12 mouse cellular contexts compared by ENCODE assay signal in genomic region chr6:57431196-57431595, GRCm38 (mm10). TPM values are rescaled to one million over a fixed set of nuclear protein-coding genes. Genes with fewer than 3 reads are reported as not detected.
DNase-seq lines count a peak whose midpoint lies in the region; ATAC-seq and TF ChIP-seq lines count a peak whose summit lies in the region.
"Had no signal": no experiment of that assay in that cellular context is flagged by ENCODE, and none has a peak within 500 bp of the region (broad histone marks: within the 10 kb centered on the region; RNA-seq: fewer than 3 reads in every experiment).

No protein-coding gene starts in this region.

- H3K36me3 ChIP-seq in lung, embryonic 14.5 days (ENCODE audit: insufficient read depth): no peaks in the 10 kb centered on the region

- TF ChIP-seq CTCF in lung, embryonic 14.5 days (IDR thresholded peaks at IDR 0.05; ENCODE audit: low read depth): peak; percentile 22; the same call in 1 of the 2 replicates

- H3K27me3 ChIP-seq in lung, embryonic 14.5 days (ENCODE audit: insufficient read depth, low read length): no peaks in the 10 kb centered on the region

- no peak overlapping the region for H3K4me2 ChIP-seq in lung, embryonic 14.5 days

- peak; percentile 9 to 31 for DNase-seq in heart, postnatal 10 days
- DNase-seq in heart, postnatal 36 days: no peak
- DNase-seq in lung, embryonic 14.5 days: peak; percentile 33
- no peak for DNase-seq in lung, postnatal 4 days
- peak; percentile 50 for DNase-seq in NIH3T3 (ENCODE audit: low read depth)
- peak; percentile 17 for DNase-seq in naive thymus-derived CD4-positive, alpha-beta T cell, adult 2 months (ENCODE audit: low read depth)
- DNase-seq: cerebellum, adult 9-11 months; layer of hippocampus, postnatal 36 days had no signal

- no peak overlapping the region for H3K9ac ChIP-seq in lung, embryonic 14.5 days

- no peak overlapping the region for H3K27ac ChIP-seq in lung, embryonic 14.5 days (ENCODE audit: low read depth)

- intact Hi-C loops in heart, postnatal 10 days (cut with DNase I): loop anchor here (1.0 to 5.0 kb wide), 2 partner anchors 139 to 431 kb away; no protein-coding TSS in a partner anchor
- intact Hi-C loops in heart, postnatal 36 days (cut with DNase I): loop anchor here (1.0 kb wide), 1 partner anchor 139 kb away; no protein-coding TSS in a partner anchor

- no peak for ATAC-seq in lung, embryonic 14.5 days (ENCODE audit: insufficient read depth)
- ATAC-seq in erythroblast, adult 5-6 weeks (replicated peaks; ENCODE audit: low FRiP score, poor library complexity, severe bottlenecking): no peak

- 67% methylated on average over 1 of the region's 1 CpGs for WGBS in lung, embryonic 14.5 days

- no peak overlapping the region for H3K4me3 ChIP-seq in lung, embryonic 14.5 days (ENCODE audit: low read depth, low read length)

- no peaks in the 10 kb centered on the region for H3K9me3 ChIP-seq in lung, embryonic 14.5 days (ENCODE audit: low read depth, low read length)

- H3K4me1 ChIP-seq in lung, embryonic 14.5 days (ENCODE audit: insufficient read depth): no peaks in the 10 kb centered on the region

RNA-seq across cellular contexts. Expression of gene Vmn1r20, which starts 2.5 kb away (rescaled TPM):
- total RNA-seq in heart, postnatal 10 days (2021): not detected
- total RNA-seq in heart, postnatal 36 days (2021): not detected
- not detected in 2 replicates for polyA plus RNA-seq in lung, embryonic 14.5 days (2014; fragmentation: Nextera tagmentation; extraction: Ambion mirVana)
- not detected in 2 replicates for total RNA-seq in erythroblast, adult 5-6 weeks (2015; ENCODE audit: low replicate concordance)
- 0.14 TPM in 1 of 2 replicates, not detected in the other for total RNA-seq in erythroblast, adult 5-6 weeks (2017; ENCODE audit: low replicate concordance)
- total RNA-seq: heart, postnatal 25 days; layer of hippocampus, postnatal 36 days; megakaryocyte, adult 5-6 weeks had no signal
- polyA plus RNA-seq: forebrain, embryonic 11.5 days had no signal

RNA-seq across cellular contexts. Expression of gene Vmn1r19, which starts 27.6 kb away (rescaled TPM):
- total RNA-seq in heart, postnatal 10 days (2021): not detected
- not detected for total RNA-seq in heart, postnatal 36 days (2021)
- not detected in 2 replicates for polyA plus RNA-seq in lung, embryonic 14.5 days (2014; fragmentation: Nextera tagmentation; extraction: Ambion mirVana)
- total RNA-seq in erythroblast, adult 5-6 weeks (2015; ENCODE audit: low replicate concordance): not detected in 2 replicates
- not detected in 2 replicates for total RNA-seq in erythroblast, adult 5-6 weeks (2017; ENCODE audit: low replicate concordance)
- total RNA-seq: heart, postnatal 25 days; layer of hippocampus, postnatal 36 days; megakaryocyte, adult 5-6 weeks had no signal
- polyA plus RNA-seq: forebrain, embryonic 11.5 days had no signal

RNA-seq across cellular contexts. Expression of gene Vmn1r18, which starts 35.6 kb away (rescaled TPM):
- total RNA-seq in heart, postnatal 10 days (2021): not detected
- total RNA-seq in heart, postnatal 36 days (2021): not detected
- not detected in 2 replicates for polyA plus RNA-seq in lung, embryonic 14.5 days (2014; fragmentation: Nextera tagmentation; extraction: Ambion mirVana)
- not detected in 2 replicates for total RNA-seq in erythroblast, adult 5-6 weeks (2015; ENCODE audit: low replicate concordance)
- total RNA-seq in erythroblast, adult 5-6 weeks (2017; ENCODE audit: low replicate concordance): 0.56 TPM in 1 of 2 replicates, not detected in the other
- total RNA-seq: heart, postnatal 25 days; megakaryocyte, adult 5-6 weeks had no signal
- polyA plus RNA-seq: forebrain, embryonic 11.5 days had no signal

Comparison
In these comparisons a context has a peak if more than half of its experiments do, and no peak if none do; other contexts are left out.
1. DNase-seq: peak in heart, postnatal 10 days (2 of 2), lung, embryonic 14.5 days (single experiment), NIH3T3 (single experiment) and naive thymus-derived CD4-positive, alpha-beta T cell, adult 2 months (single experiment); none in heart, postnatal 36 days (0 of 2) and lung, postnatal 4 days (0 of 2).